Mouse (Mus musculus) cerebellum, adult 2 months (tissue): ENCODE data around the gene Mgmt.

Experiments
- CTCF ChIP-seq: fragments of 200-500 bp; IDR thresholded peaks from 2 replicates; pipeline ENCODE4 v1.5.1; 2011; ENCODE audit warnings: low read depth, mild to moderate bottlenecking, control low read depth, low read length, moderate library complexity, borderline replicate concordance; ENCODE audit not compliant: insufficient read depth
- POLR2A ChIP-seq: fragments of 200-500 bp; IDR thresholded peaks from 2 replicates; pipeline ENCODE4 v1.6.1; 2011; ENCODE audit warnings: low read length, control low read depth, borderline replicate concordance; ENCODE audit not compliant: insufficient read depth

DNA sequence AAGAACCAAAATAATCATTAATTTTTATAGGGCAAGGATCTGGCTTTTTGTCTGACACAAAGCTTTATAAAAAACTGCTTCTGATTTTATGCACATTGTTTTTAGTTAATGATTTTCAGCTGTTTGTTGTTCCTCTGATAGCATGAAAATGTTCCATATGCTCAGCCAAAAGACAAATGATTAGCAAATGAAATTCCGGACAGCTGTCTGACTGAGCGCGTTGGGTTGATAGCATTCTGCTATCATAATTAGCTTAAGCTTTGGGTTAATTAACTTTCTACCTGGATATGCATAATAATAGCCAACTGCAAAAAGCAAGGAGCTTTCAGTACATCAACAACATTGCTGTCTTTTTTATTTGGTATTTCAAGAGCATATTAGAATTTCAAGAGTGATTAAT lies 108.0 kb downstream of the Mgmt start:
- TF ChIP-seq POLR2A (no peak), CTCF (no peak)
